Mouse (Mus musculus) gastrocnemius, postnatal 36 days (tissue): ENCODE results near the gene Impdh1. TPM values are rescaled to one million over a fixed set of nuclear protein-coding genes. Genes with fewer than 3 reads are reported as not detected.

Experiments
- DNase-seq, 2 experiments: peaks; one replicate each; pipeline ENCODE4 v3.0.0; 2022
- intact Hi-C: fragments of 180-260 bp; cut with DNase I; formaldehyde crosslinking; loops from one replicate; pipeline ENCODE4 v1.15.1; 2025
- total RNA-seq, 2 experiments: library from RNA; stranded (reverse); gene quantifications; 2 replicates each; pipeline ENCODE4 v1.2.3; 2021

Gene Impdh1
- total RNA-seq, 2 experiments from 2014 or later = 10.5 to 15.5 TPM

DNA sequence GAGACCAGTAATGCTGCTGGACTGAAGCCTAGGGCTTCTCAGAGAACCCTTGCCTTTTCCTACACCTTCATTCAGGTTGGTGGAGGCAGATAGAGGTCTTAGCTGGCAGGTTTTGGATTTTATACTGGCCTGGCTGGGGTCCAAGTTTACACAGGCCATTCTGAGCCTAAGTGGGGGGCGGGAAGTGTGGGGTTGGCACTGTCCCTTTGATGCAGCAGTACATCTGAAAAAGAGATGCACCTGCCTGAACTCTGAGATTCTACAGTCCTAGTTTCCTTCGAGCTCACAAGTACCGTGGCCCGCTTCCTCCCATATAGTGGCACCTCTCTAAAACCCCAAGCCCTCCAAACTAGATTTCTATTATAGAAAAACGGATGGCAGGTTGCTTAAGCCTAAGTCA lies 1.4 kb downstream of the Impdh1 start:
- intact Hi-C loops = no loop called here

DNA sequence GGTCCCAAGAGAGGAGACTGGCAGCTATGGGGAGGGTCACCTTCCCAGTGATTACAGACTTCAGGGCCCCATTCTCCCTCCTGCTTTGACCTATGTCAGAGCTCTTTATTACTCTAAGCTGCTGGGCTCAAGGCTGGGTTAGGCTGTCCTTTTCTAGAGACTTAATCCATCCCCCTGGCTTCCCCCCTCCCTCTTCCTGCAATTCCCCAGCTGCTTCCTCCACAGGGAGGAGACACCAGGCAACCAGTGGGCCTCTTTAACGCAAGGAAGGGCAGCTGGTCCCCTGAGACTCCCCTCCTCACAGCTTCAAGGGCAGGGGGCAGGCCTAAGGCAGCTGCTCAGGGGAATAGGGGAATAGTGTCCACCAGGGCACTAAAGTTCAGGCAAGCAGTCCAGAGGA lies 1.9 kb downstream of the Impdh1 start:
- intact Hi-C loops = no loop called here
- DNase-seq = no peak

More for the DNA sequence above, 1.4 kb downstream of the Impdh1 start:
- DNase-seq = no peak

DNA sequence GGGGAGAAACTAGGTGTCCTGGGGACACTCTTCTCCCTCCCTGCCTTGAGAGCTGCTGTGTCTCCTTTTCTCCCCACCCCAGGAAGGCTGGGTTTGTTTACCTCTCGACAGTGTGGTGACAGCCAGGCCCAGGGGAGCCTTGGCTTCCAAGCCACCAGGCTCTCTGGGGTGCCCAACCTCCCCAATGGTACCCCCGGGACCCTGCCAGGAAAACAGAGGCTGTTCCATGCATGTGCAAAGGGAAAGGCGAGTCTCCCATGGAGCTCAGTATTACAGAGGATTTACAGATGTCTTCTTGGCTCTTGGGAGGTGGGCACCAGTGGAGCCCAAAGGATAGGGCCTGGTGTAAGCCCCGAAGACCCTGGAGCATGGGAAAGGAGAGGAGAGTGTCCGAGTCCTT lies 2.7 kb downstream of the Impdh1 start:
- DNase-seq = no peak
- intact Hi-C loops = no loop called here

DNA sequence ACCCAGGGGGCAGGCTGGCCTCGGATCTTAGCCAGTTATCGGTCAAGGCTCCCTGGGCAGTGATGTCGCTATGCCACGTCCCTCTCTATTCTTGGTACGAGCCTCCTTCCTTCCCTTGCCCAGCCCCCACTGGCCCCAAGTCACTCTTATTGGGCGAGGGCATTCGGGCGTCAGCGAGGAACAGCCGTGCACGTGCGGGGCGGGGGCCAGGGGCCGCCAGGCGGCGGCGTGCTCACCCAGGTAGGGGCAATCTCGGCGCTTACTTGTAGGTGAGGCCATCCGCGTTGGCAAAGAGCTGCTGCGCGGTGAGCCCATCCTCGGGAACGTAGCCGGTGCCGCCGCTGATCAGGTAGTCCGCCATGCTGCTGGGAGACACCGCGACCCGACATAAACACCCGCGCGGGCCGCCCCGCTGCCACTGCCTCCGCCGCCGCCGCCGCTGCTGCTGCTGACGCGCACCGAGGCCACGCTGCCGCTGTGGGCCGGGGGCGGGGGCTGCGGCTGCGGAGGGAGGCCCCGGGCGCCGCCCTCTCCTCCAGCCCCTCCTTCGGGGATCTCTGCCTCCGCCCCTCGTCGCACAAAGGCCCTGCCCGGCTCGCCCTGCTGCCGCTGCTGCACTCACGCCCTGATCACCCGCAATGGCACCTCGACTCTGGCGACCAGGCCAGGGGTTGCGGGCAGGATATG lies 4.2 kb downstream of the Impdh1 start:
- intact Hi-C loops = no loop called here

DNA sequence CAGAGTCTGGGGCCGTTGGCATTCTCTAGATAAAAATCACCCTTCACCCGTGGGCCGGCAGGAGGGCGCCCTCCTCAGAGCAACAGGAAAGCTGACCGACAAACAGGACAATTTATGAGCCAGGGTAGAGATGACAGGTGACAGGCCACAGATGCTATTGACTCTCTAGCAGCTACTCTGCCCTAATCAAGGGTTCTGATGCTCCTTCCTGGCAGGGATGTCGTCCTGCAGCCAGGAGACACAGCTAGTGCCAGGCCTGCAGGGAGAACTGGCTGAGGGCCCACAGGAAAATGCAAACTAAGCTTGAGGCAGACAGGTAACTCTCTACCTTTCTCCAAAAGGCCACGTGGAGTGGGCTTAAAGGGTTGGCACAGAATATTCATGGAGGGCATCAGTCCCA lies 5.0 kb downstream of the Impdh1 start:
- intact Hi-C loops = no loop called here
- no peak for DNase-seq

More for the DNA sequence above, 4.2 kb downstream of the Impdh1 start:
- peak; percentile 64 to 68 for DNase-seq

DNA sequence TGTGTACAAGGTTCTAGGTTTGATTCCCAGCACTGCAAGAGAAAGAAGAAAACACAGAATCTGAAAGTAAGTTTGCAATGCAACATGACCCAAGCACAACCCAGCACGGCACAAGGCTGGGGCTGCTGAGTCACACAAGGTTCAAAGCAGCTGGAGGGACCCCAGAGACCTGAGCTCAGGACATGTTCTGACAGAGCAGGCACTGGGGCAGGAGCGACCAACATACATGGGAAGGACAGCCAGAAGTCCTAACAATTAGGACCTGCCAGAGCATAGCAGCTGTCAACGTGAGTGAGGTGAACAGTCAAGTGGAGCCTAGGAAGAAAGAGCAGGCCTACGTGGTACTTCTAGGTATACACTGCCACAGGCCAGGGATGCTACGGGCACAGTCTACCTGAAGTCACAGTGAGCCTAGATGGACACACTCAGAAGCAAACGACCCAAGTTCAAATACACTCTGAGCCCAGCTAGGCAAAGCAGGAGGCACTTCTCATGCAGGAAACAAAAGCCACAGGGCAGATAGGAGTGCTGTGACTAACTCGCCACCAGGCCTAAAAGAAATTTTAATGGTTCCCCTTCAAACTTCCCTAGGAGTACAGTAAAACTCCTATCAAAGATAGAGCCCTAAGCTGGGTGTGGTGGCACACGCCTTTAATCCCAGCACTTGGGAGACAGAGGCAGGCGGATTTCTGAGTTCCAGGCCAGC lies 5.8 kb downstream of the Impdh1 start:
- no peak for DNase-seq
- intact Hi-C loops = no loop called here

DNA sequence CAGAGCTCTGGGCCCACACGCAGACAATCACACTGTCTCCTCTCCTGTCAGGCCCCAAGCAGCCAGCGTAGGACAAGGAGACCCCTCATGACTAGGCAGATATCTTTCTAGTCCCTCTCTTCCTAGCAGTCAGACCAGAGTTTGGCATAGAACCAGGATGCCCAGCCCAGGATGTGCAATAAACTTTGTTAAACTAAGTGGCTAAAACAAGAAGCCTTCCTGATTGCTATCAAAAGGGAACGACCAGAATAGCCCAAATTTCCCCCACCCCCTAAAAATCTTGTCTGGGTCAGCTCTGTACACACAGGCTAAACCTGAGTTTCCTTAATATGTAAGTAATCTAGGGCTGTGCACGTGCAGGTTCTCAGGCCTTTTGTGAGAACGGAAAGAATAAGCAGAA lies 8.0 kb downstream of the Impdh1 start:
- intact Hi-C loops = no loop called here
- no peak for DNase-seq

DNA sequence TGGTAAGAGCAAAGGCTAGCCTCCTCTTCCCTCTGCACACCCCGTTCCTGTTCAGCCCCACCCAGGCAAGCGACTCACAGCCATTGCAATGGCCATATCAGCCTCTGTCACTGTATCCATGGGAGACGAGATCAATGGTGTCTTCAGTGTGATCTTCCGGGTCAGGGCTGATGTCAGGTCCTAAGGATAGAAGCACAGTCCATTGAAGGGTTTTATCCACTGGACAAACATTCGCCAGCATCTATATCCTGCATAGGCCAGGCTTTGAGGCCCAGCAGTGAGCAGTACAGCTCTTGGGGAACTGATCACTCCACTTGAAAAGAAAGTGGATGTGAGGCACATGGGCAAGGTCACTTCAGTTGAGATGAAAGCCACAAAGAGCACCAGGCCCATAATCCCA lies 9.1 kb downstream of the Impdh1 start:
- no peak for DNase-seq
- intact Hi-C loops = loop anchor here (2.0 kb wide), 1 partner anchor 72 kb away; the partner anchor contains the start of gene Fam71f2

DNA sequence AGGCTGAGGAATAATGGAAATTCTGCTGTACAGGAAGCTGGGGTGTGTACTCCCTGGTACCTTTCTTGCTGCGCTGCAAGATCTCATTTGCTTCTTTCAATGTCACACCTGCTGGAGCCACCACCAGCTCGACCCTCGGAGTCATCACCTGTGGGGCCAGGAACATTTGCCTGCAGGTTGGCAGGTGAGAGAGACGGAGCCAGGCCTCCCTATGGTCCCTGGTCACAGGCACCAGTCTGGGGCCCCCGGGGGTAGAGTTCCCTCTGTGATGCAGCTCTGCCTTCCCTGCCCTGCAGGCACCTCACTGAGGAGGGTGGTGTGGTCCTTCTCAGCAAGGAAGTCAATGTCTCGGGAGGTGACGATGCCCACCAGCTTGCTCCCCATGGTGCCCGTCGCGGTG lies 10.2 kb downstream of the Impdh1 start:
- intact Hi-C loops = loop anchor here (2.0 kb wide), 1 partner anchor 73 kb away; the partner anchor contains the start of gene Fam71f2
- no peak for DNase-seq

DNA sequence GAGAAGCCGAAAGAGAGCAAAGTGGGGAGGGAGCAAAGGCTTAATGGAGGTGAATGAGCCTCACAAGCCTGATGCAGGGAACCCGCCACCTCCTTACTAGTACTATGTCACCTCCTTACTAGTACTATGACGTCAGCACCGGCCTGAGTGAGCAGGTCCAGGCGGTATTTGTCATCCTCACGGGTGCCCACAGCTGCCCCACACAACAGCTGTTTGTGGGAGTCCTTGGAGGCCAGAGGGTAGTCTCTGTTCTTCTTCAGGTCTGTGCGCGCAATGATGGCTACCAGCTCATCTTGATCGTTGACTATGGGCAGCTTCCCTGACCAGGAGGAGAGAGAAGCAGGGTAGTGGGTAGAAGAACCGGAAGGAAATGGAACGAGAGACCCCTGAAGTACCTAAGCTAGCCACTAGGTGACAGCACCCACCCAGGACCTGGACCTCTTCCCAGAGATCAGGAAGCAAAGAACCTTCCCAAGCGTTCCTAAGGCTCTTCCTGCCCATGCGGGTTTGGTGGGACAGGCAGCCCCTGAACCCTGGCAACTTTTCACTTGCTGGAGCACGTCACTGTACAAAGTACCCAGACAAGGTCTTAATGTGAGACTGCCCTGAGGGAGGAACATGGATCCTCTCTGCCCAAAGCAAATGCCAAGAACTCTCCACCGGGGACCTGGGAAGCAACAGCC lies 11.1 kb downstream of the Impdh1 start:
- peak in 1 of 2 experiments; percentile 44 for DNase-seq
- intact Hi-C loops = loop anchor here (1.0 kb wide), 1 partner anchor 36 kb away; no protein-coding TSS in a partner anchor

DNA sequence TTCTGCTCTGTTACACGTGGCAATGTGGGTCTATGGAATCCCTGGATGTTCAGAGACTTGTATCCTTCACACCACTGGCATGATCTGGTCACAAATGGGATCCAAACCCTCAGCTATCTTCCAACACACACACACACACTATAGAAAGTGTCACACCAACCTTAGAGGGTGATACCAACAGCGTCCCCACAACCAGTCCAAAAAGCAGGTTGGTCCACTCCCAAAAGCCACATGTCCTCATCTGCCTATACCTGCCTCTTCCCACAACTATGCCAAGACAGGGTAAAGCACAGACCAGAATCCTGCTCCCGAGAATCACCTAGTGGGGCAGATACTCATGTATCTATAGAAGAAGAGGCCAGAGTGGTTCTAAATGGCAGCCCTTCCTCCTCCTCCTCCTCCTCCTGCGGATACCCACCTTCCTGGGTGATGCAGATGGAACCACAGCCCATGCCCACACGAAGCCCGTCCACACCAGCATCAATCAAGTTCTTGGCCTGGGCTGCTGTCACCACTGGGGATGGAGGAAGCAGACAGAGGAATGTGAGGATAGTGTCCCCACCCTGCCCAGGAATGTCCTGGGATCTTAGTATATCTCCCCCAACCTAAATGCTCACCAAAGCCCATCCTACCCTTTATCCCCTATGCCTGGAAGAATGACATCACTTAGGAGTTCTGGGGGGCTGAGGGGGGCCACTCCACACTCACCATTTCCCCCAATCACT lies 12.1 kb downstream of the Impdh1 start:
- intact Hi-C loops = no loop called here
- no peak for DNase-seq

DNA sequence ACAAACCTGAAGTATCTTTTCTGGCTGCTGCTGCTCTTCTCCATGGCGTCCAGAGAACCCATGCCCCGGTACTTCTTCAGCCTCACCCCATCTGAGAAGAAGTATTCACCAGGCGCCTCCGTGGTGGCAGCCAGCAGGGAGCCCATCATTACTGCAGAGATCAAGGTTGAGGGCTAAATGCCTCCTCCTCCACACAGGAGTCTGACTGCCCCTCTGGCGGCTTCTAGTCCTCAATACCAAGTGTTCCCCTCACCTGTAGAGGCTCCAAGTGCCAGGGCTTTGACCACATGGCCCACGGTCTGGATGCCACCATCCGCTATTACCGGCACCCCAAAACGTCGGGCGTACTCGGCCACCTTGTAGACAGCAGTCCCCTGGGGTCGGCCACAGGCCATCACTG lies 13.1 kb downstream of the Impdh1 start:
- DNase-seq = no peak
- intact Hi-C loops = no loop called here

DNA sequence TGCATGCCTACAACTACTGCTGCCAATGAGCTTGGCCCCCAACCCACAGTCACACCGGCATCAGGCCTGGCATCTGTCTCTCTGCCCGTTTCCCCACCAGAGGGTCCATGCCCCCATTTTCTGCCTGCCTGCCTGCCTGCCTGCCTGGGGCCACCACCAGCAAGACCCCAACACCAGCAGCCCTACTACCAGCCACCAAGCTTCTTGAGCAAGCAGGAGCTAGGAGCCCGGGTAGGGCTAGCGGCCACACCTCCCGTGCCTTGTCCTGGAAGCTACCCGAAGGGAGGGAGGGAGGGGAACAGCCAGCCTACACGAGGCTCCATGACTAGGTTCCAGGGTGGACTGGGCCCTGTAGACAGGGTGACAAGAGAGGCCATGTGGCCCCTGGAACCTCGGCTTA lies 14.2 kb downstream of the Impdh1 start:
- intact Hi-C loops = no loop called here
- no peak for DNase-seq

DNA sequence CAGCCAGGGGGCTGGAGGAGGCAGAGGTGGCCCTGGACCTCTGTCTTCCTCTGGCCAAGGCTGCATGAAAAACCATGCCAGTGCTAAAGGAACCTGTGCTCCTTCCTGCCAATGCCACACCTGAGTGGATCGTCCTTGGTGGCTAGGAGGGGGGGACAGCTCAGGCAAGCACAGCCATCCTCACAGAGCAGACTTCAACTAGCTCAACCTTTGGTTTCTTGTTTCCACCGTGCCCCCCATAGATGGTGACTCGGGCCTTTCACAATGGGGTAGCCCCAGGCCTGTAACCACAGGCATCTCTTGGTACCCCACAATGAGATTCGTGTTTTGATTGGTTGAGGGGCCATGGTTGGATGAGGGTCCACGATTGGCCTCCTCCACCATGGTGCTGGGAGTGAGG lies 14.8 kb downstream of the Impdh1 start:
- no peak for DNase-seq
- intact Hi-C loops = no loop called here

DNA sequence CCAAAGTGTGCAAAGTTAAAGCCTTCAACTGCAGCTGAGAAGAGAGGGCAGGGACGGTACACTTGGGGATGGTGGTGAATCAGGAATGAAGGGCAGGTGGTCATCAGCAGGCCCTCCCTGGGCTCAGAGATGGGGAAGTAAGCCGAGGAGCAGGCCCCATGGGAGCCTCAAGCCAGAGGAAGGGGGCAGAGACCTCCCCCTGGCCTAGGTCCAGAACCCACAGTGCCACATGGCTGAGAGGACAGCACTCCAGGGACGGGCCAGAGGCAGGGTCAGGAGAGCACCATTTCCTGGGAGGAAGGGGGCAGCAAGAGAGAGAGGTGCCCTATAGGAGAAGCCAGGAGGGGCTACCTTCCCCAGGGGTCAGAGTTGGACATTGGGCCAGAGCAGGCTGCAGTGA lies 15.7 kb downstream of the Impdh1 start:
- intact Hi-C loops = no loop called here
- no peak for DNase-seq

DNA sequence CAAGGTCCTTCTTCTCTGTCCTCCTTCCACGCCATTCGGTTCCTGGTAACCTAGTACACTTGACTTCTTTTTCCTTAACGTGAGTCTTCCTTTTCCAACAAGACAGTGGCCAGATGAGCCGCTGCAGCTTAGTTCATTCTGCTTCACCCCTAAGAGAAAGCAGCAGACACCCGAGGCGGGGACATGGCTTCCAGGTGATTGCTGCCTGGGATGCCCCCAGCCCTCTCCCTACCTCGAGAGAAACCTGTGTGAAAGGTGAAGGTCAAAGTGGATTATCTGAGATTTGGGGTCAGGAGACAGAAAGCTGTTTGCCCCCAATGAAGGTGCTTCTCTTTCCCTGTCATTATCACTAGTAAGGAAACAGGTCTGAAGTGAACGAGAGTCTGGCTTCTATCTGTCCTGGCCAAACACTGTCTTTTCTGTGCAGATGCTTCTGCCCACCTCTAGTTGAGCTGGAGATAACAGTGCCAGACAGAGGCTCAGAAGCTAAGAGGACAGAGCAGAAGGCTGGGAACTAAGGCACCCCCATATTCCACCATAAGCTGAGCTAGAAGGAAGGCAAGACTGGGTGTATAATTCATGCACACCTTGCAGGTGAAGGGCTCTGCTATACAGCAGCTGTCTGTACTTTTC lies 16.8 kb downstream of the Impdh1 start:
- intact Hi-C loops = no loop called here
- no peak for DNase-seq

DNA sequence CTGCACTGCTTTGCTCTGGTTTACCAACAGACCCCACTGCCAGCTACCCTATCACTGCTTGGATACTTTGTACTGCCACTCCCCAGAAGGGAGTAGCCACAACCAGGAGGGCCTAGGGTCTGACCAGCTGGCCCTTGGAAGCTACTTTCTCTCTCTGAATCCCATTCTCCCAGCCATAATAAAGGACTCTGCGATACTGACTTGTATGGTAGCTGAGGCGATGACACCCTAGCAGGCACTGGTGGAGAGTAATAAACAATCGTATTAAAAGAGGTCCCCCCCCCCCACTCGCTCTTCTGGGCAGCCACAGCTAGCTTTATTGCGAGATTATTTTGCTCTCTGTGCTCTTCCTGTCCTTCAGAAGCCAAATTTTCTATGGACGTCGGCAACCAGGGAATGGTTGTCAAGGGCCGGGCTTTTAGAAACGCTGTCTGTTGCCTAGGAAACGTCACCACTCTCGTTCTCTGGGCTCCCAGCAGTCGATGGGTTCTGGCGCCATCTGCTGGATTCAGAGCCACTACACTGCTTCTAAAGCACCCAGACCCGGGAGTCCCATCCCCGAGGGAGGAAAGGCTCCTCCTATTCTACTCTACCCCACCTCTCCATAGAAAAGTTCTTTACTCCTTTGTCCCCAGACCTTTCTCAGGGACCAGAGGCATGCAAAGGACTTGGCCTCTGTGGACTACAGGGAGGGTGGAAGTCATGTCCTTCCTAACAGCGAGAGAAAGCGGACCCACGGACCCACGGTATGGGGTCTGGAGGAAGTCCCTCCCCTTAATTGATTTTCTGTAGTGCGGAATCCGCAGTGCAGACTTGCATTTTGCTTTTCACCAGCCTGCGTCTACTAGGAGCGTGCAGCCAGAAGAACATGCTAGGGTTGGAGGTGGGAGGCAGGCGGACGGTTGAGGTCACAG lies 17.6 kb downstream of the Impdh1 start:
- peak; percentile 75 to 84 for DNase-seq
- intact Hi-C loops = loop anchor here (1.0 kb wide), 2 partner anchors 27 to 31 kb away; no protein-coding TSS in a partner anchor

DNA sequence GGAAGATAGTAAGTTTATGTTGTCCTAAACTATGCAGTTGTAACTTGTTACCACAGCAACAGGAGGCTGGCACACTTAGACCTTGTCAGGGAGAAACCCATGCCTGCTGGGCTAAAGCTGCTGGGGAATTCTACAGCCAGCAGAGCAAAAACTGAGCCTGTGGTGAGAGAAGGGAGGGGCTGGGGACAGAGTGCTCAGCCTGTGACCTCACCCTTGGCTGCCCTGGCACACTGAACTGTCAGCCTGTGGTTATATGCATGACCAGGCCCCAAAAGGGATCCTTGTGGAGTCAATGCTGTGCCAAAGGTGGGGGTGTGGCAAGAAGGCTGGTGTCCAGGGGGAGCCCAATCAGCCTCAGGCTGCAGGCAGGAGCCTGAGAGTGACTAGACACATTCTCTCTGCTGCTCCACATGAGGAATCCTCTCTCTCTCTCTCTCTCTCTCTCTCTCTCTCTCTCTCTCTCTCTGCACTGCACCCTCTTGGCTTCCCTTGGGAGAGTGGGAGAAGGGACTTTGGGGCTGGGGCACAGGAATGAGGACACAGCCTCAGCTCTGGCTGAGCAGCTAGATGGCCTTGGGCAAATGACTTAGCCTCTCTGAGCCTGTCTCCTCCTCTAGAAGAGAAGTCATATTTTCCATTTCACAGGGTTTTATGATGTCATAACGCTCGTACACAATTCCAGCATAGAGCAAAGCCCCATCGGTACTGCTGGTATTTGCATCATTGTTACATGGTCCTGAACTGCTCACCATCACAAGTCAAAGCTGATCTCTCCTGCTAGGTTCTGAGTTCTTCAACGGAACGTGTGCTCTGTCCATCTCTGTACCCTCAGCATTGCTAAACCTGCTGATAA lies 20.1 kb downstream of the Impdh1 start:
- intact Hi-C loops = no loop called here

More for the DNA sequence above, 20.1 kb downstream of the Impdh1 start:
- DNase-seq = no peak
